Mouse (Mus musculus): ENCODE measurements around the gene Capn9.

DNA sequence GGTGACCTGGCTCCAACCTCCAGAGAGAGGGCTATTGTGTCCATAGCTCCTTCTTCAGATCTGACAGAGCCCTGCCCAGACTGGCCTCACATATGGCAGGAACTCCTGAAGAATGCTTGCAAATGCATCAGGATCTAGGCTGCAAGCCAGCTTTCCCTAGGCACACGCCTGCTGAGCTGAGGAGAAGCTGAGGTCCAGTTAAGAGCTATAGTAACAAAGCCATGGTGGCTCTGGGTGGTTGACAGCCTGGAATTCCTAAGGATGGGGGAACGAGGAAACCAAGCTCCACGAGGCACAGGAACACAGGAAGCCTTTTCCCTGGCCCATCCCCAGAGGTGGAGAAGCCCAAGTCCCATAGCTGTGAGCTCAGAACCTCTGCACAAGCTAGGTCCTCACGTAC is 76.6 kb downstream of the Capn9 start:
- TF ChIP-seq CTCF (IDR thresholded peaks at IDR 0.05; ENCODE audit: low read depth, low read length) (no peak), POLR2A (IDR thresholded peaks at IDR 0.05; ENCODE audit: insufficient read depth, low read length) (no peak)
